Mouse (Mus musculus) WW6 (cell line): Measurements from ENCODE around the gene Daglb.
"Not testable (repeated sequence)": the region's sequence is repeated elsewhere in the genome, so short reads cannot be mapped to it uniquely, and the experiment has no call there.

ENCODE experiments used
- DNase-seq: peaks from one replicate; pipeline ENCODE4 v3.0.0-alpha.2; 2013; ENCODE audit warnings: low read depth, low spot score

Gene Daglb

DNA sequence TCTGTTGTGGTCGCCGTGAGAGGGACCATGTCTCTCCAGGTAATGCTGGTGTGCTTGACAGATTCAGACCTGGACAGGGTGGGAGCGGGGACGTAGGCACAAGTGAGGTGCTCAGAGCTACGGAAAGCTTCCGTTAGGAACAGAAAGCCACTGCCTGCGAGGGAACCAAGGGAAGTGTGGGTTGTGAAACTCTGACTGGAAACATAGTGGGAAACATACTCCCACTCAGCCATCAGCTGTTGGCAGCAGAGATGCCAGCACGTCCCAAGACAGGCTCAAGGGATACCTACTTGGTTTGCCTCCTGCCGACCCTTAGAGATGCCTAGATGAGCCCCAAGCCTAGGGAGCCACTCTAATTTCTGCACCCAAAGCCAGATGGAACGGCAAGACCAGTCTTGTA, 22.8 kb downstream of the Daglb start:
- DNase-seq = no peak

- DNase-seq = no peak
Measured at GRCm38 (mm10) chr5:143487998-143488397, 23.6 kb downstream of the Daglb start.

DNA sequence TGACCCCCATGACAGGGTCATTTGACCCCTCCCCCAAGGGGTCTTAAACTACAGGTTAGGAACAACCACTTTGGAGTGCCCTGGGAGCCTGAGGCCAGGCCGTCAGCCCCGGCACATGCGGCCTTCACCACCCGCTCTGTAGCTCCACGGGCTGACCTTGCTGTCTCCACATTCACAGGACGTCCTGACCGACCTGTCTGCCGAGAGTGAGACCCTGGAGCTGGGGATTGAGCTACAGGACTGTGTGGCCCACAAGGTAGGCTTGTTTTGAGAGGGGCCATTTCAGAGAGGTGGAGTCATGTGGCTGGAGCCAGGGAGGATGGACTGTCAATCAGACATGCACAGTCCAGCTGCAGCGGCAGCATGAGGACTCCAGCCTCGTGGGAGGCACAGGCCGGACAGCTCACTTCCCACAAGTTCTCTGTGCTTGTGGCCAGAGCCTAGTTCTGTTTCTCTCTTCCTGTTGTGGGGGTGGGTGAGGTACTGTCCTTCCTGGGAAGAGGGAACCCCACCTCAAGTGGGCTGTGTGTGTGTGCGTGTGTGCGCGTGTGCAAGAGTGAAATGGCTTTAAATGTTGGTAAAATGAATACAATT, 25.5 kb downstream of the Daglb start:
- DNase-seq = no peak

DNA sequence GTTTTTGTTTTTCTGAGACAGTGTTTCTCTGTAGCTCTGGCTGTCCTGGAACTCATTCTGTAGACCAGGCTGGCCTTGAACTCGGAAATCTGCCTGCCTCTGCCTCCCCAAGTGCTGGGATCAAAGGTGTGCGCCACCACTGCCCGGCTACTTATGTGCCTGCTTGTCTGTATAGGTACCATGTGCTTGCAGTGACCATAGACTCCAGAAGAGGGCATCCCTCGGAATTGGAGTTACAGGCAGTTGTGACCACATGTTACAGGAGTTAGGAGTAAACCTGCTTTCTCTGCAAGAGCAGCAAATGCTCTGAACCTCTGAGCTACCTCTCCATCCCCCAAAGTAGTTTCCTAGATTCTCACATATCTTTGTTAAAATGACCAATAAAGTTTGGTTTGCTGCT, 27.4 kb downstream of the Daglb start:
- no peak for DNase-seq

DNA sequence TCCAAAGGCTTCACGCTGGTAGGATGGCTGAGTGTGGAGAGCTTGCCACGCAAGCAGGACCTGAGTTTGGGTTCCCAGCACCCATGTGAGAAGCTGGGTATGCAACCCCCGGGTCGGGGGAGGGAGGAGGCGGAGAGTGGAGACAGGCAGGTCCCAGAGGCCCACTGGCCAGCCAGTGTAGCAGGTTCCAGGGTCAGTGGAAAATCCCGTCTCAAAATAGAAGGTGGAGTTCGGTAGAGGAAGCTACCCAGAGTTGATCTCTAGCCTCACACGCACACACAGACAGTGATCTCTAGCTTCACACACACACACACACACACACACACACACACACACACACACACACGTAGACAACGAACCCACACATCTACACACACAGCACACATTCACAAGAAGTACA, 28.8 kb downstream of the Daglb start:
- DNase-seq = no peak

- DNase-seq = no peak
Measured at GRCm38 (mm10) chr5:143495708-143496107, 31.3 kb downstream of the Daglb start.

GRCm38 (mm10) chr5:143497451-143497850, 33.1 kb downstream of the Daglb start:
- no peak for DNase-seq

- DNase-seq = no peak
Measured at GRCm38 (mm10) chr5:143499197-143499596, 34.8 kb downstream of the Daglb start.

DNA sequence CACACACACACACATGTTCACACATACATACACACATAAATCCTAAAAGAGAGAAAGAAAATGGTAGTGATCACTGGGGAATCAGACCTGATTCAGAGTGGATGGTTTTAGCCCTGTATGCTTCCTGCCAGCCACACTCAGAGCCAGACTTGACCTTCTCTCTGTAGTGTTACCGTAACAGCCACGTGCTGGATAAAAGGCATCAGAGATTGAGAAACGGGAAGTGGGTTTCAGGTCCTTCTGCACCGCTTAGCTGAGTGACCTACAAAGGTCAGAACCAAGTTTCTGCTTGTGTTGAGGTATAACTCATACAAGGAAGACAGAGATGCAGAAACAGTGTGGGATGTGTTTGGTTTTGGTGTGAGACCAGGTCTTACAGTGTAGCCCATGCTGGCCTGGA, 35.3 kb downstream of the Daglb start:
- DNase-seq = no peak

DNA sequence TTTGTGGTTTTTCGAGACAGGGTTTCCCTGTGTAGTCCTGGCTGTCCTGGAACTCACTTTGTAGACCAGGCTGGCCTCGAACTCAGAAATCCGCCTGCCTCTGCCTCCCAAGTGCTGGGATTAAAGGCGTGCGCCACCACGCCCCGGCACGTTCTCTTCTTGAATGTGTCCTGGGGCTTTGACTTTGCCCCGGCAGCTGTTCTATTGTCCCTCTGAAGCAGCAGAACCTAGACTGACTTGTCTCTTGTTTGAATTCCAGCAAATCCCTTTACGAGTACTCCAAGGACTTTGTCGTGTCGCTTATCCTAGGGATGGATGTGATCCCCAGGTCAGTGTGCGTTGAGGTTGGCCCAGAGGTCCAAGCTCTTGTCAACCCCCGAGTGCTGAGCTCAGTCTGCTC, 36.3 kb downstream of the Daglb start:
- DNase-seq = not testable (repeated sequence)

- no peak for DNase-seq
Measured at GRCm38 (mm10) chr5:143501140-143501539, 36.8 kb downstream of the Daglb start.

DNA sequence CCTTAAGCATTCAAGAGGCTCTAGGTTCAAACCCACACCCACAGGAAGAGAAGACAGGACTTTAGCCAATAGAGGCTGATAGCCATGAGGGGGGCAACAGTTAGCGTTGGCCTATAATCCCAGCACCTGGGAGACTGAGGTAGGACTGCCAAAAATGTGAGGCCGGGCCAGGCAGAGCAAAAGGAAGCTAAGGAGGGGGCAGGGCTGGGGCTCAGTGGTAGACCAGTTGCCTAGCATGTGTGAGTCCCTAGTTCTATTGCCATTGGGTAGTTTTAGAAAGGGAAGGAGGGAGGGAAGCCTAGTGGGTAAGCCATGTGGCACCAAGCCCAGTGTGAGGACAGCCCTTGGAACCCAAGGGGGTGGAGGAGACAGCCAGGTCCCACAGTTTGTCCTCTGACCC, 37.3 kb downstream of the Daglb start:
- no peak for DNase-seq

GRCm38 (mm10) chr5:143502899-143503557, 38.6 kb downstream of the Daglb start:
- no peak for DNase-seq

- DNase-seq = no peak
Measured at GRCm38 (mm10) chr5:143503740-143504139, 39.4 kb downstream of the Daglb start.

- DNase-seq = no peak
Measured at GRCm38 (mm10) chr5:143504453-143504852, 40.1 kb downstream of the Daglb start.

GRCm38 (mm10) chr5:143505056-143505455, 40.7 kb downstream of the Daglb start:
- no peak for DNase-seq

DNA sequence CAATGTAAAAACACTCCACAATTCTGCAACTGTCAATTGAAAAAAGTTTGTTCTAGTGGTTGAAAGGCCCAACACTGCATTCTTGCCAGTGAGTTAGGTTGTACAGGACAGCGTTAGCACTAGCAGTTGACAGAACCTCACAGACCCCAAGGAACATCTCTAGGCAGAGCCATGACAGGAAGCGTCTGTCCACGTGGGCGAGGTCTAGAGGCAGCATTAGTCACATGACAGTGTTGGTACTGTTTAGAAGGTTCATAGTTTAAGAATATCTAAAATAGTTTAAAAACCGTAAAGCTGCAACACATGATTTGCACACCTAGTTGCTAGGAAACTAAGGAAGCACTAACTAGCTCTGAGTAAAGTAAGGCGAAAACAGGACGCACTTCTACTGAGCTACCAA, 41.2 kb downstream of the Daglb start:
- no peak for DNase-seq

DNA sequence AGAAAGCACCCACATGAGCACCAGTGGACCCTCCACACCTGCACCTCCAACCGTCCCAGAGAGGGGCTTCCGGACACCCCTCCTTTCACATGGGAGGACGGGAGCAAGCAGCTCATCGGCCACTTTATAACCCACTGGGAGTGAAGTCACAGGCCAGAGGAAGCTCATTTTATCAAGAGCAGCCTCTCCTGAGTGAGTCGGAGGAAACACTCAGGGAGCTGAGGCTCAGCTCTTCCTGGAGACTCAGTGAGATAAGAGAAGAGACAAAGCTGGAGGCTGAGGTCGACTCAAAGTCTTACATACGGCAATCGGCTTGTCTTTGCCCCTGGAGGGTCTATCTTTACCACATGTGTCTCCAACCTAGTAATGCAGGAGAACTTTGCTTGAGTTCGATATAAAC, 44.9 kb downstream of the Daglb start:
- no peak for DNase-seq

- no peak for DNase-seq
Measured at GRCm38 (mm10) chr5:143509737-143510136, 45.4 kb downstream of the Daglb start.

- no peak for DNase-seq
Measured at GRCm38 (mm10) chr5:143511577-143511976, 47.2 kb downstream of the Daglb start.

GRCm38 (mm10) chr5:143512305-143512704, 47.9 kb downstream of the Daglb start:
- DNase-seq = no peak

- DNase-seq = no peak
Measured at GRCm38 (mm10) chr5:143514878-143515277, 50.5 kb downstream of the Daglb start.

GRCm38 (mm10) chr5:143517005-143517404, 52.6 kb downstream of the Daglb start:
- no peak for DNase-seq

DNA sequence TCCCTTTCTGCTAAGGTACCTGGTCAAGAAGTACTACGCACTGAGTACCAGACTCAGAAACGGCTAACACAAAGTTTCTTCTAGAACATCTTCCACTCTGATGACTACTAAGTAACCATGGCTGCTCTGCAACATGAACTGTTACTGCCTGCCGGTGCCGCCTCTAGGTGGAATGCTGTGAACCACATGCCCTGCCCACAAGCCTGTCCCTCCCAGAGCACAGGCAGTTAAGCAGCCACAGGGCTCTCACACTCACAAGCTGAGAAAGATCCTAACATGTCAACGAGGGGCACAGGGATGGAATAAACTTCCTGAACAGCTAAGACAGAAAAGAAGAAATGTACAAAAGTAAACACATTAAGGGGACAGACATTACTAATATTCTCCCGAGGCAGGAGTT, 53.1 kb downstream of the Daglb start:
- no peak for DNase-seq
